Mouse (Mus musculus) heart, adult 11 months (tissue): ENCODE results near the gene Nufip2.
"Not testable (repeated sequence)": the region's sequence is repeated elsewhere in the genome, so short reads cannot be mapped to it uniquely, and the experiment has no call there.

ENCODE experiments used
- DNase-seq: peaks from one replicate; pipeline ENCODE4 v3.0.0; 2022

The Nufip2 gene

DNA sequence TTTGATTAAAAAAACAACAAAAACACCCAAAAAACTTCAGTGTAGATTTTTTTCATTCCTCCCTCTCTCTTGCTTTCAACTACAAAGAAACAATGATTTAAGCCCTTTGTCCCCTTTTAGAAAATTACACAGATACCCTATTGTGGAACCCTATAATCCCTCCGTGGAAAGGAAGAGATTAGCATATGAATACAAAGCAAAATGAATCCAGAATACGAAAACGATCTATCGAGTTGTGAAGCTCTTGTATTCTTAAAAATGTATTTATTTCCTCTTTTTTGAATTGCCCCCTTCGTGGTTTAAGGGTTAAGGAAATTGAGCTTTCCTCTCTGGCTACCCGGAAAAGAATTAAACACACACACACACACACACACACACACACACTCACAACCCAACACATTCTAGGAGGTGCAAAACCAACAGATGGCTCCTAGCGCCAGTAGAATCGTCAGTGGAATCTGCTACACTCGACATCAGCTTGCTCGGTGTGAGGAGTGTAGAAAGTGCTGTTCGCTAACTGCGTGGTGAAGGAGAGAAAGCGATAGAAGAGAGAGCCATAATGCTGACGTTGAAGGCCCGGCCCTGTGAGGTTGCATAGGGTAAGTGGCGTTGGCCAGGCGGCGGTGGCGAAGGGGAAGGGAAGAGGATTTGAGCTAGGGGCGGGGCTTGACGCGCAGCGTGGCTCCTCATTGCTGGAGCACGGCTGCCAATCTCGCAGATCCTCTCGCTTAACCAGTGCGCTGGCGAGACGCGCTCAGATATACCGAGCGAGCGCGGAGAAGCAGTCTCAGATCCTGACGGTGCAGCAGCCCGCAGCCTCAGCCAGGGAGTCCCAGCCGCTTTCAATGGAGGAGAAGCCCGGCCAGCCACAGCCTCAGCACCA lies at the start of gene Nufip2:
Nufip2 (plus strand) TSS at position 773 of the 883 bp plus-strand sequence.
- DNase-seq, result peak; percentile 100

GRCm38 (mm10) chr11:77641390-77641789 lies 44.6 kb upstream of the Nufip2 start:
- no peak for DNase-seq

- DNase-seq, result peak; percentile 90
Measured at GRCm38 (mm10) chr11:77645481-77645880, 40.5 kb upstream of the Nufip2 start.

- no peak for DNase-seq
Measured at GRCm38 (mm10) chr11:77648878-77649277, 37.1 kb upstream of the Nufip2 start.

DNA sequence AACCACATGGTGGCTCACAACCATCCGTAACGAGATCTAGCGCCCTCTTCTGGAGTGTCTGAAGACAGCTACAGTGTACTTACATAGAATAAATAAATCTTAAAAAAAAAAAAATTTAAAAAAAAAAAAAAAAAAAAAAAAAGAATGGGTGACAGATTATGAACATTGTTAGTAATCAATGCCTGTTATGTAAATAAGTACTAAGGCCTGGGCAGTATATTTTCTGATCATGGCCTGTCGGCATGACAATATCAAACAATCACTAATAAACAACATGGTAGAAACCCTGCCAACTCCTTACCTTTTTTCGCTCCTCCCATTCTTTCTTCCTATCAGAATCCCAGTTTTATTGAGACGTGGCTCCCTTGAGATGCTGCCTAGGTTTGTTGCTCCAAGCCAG lies 33.5 kb upstream of the Nufip2 start:
- no peak for DNase-seq

GRCm38 (mm10) chr11:77653406-77654190 lies 32.4 kb upstream of the Nufip2 start:
- not testable (repeated sequence) for DNase-seq

- DNase-seq, result no peak
Measured at GRCm38 (mm10) chr11:77659986-77660385, 26.0 kb upstream of the Nufip2 start.

DNA sequence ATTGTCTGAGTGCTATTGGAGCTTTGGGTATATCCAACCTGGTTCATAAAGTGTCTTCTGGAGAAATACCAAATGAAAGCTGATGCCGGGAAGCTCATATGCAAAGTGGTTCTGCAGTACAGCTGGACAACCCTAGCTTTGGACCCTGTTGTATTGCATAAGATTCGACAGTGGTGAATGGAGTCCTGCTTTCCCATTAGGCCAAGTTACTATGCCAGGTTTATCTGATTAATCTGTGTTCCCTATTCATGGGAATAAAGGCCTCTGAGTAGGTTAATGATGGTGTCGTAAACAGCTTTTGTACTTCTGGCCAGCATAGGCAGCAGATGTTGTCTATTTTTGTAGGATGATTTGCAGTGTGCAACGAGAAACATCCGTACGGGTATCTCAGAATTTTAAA lies 22.3 kb upstream of the Nufip2 start:
- DNase-seq, result no peak

DNA sequence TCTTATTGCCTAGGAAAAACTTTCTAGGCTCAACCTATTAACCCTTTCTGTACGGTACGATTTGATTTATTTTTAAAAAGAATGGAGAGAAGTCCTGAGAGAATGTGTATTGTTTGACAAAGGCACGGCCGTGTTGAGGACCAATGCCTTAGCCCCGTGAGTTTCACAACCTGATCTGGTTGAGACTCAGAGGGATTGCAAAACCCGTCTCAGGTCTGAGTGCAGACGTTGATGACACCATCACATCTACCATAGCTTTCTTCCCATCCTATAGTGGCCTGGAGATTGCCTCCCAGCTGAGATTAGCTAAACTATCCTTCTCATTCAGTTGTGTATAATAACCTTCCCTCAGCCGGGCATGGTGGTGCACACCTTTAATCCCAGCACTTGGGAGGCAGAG lies 21.9 kb upstream of the Nufip2 start:
- DNase-seq, result no peak

DNA sequence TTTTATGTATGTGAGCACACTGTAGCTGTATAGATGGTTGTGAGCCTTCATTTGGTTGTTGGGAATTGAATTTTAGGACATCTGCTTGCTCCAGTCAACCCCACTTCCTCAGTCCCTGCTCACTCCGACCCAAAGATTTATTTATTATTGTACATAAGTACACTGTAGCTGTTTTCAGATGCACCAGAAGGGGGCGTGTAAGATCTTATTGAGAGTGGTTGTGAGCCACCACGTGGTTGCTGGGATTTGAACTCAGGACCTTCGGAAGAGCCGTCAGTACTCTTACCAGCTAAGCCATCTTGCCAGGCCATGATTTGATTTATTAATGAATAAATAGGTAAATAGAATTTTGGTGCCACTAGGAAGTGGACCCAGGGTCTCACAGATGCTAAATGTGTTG lies 20.6 kb upstream of the Nufip2 start:
- not testable (repeated sequence) for DNase-seq

DNA sequence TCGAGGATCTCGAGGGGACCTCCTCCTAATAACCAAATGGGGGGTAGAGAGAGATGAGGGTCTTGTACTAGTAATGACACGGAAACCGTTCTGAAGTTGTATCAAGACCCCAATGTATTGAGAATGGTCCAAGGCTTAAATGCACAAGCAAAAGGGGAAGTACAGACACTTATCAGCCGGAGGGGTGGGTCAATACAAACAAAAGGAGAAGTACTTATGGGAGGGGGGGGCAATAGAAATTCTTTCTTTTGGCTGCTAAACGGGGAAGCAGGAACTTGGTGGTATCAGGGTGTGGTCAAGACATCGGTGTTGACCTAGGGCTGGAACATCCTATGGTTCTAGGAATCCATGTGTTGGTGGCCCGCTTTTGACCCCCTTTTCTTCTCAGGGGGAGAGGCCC lies 19.2 kb upstream of the Nufip2 start:
- DNase-seq, result not testable (repeated sequence)

GRCm38 (mm10) chr11:77672746-77673145 lies 13.2 kb upstream of the Nufip2 start:
- no peak for DNase-seq

DNA sequence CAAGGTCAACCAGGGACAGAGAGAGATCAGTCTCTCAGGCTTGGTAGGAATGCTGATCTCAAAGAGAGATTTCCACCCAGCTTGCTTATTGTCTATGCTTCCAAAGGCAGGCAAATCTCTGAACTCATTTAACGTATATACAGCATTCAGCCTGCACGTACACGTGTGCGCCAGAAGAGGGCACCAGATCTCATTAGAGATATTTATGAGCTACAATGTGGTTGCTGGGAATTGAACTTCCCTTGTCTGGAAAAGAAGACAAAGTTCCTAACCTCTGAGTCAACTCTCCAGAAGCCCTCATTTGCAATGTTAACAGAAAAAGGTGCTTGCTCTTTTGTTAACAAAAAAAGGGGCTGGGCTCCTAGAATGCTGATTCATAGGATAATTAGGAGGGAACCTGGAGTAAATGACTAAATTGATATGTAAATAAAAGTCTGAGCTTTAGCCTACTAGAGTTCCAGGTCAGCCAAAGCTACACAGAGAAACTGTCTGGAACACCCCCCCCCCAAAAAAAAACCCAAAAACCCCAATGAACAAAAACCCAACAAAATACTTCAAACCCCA lies 12.4 kb upstream of the Nufip2 start:
- DNase-seq, result no peak

DNA sequence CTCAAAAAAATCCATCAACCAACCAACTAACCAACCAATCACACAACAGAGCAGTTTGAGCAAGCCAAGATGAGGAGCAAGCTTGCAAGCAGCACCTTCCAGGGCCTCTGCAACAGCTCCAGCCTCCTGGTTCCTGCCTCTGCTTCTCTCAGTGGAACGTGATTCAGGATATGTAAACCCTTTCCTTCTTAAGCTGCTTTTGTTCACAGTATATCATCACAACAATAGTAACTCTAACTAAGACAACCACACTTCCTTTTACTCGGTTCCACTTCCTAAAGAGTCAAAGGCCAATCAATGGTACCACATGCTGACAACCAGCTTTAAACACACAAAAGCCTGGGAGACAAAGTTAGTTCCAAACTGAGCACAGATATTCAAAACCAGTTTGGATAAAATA lies 5.9 kb upstream of the Nufip2 start:
- no peak for DNase-seq

- DNase-seq, result no peak
Measured at GRCm38 (mm10) chr11:77684896-77685295, 1.1 kb upstream of the Nufip2 start.

GRCm38 (mm10) chr11:77686346-77686840 lies 438 bp downstream of the Nufip2 start:
- no peak for DNase-seq

DNA sequence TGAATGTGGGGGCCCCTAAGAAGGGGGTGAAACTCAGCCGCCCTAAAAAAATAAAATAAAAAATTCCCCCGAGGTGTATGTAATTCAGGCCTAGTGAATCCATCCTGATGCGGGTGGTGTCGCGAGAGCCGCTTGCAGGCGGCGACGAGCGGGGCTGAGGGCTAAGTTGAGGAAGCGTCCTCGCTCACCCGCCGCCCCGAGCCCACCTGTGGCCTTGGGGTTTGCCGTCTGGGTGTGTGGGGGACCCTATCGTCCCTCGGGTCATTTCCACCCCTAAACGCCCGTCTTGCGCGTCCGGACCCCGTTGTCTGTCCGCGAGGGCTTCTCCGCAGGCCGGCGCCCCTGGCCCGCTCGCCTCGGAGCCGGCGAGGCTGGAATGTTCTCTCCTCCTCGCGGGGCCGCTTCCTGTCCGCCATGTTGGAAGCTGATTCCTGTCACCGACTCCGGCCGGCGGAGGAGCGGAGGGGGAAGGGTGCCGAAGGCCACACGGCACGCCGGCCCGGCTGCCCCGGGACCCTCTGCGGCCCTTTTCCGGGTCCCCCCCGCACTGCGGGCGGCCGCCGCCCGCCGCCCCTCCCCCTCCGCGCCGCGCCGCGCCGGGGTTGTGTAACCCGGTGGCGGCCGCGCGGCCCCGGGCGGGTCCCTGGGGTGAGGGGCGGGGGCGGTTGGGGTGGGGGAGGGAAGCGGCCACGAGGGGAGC lies 1.0 kb downstream of the Nufip2 start:
- DNase-seq, result peak; percentile 97

GRCm38 (mm10) chr11:77687541-77688131 lies 1.7 kb downstream of the Nufip2 start:
- DNase-seq, result peak; percentile 97

DNA sequence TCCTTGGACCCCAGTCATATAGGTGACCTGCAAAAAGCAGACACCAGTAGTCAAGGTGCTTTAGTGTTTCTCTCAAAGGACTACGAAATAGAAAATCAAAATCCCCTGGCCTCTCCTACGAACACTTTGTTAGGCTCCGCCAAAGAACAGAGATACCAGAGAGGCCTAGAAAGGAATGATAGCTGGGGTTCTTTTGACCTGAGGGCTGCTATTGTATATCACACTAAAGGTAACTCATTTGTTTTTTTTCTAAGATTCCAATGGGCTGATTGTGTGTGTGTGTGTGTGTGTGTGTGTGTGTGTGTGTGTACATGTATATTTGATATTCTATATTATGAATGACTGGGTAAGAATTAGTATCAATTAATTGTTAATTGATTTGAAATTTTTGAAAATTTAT lies 7.1 kb downstream of the Nufip2 start:
- DNase-seq, result no peak

DNA sequence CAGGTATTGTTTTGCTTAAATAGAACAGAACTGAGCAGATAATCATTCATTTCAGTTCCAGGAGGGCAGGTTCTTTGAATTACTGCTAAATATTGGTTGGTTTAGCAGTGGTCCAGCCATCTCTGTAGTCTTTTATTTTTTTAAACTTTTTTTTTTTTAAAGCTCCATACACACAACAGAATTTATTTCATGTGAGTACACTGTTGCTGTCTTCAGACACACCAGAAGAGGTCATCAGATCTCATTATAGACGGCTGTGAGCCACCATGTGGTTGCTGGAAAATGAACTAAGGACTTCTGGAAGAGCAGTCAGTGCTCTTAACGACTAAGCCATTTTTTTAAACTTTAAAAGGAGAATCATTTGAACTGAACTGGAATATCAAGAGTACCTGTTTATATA lies 11.3 kb downstream of the Nufip2 start:
- no peak for DNase-seq

DNA sequence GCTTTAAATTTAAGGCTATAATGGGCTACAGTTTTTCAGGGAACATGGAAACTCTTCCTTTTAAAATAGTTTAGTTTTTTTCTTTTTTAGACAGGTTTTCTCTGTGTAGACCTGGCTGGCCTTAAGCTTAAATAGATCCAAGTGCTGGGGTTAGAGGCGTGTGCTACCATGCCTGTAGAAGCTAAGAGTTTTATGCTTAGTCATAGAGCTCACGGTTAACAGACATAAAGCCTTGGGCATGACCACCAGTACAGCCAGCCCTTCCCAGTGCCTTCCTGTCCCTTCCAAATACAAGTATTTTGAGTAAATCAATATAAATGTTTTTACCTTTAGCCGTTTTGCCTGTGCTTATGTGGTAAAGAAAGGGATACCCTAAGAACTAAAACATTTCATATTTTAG lies 20.0 kb downstream of the Nufip2 start:
- no peak for DNase-seq

GRCm38 (mm10) chr11:77709039-77709438 lies 23.1 kb downstream of the Nufip2 start:
- peak; percentile 89 for DNase-seq
